Mouse (Mus musculus): ENCODE results near the gene Gpank1. TPM values are rescaled to one million over a fixed set of nuclear protein-coding genes. Genes with fewer than 3 reads are reported as not detected.
A peak's percentile ranks its signal among the peaks of the same experiment; 100 is the strongest.

The Gpank1 gene
- polyA plus RNA-seq, 1 experiment from 2014 or later = 21.9 TPM

GRCm38 (mm10) chr17:35085208-35085865 lies 35.9 kb upstream of the Gpank1 start, which contains the start of gene Ly6g6f:
Gene Ly6g6f (minus strand): TSS chr17:35085610.
- no peak for ATAC-seq (ENCODE audit: low FRiP score, low read depth)
- 77% methylated on average over 7 of the region's 7 CpGs for WGBS
- Histone ChIP-seq H3K9me3 (no peaks in the 10 kb centered on the region), H3K27me3 (no peaks in the 10 kb centered on the region), H3K4me2 (replicated peaks) (no peak within 1 kb of the TSS), H3K4me3 (no peak within 1 kb of the TSS), H3K36me3 (no peaks in the 10 kb centered on the region; the same call in 1 of the 2 replicates), H3K9ac (peak within 1 kb of the TSS; percentile 43; the same call in 1 of the 2 replicates), H3K27ac (no peak within 1 kb of the TSS), H3K4me1 (peaks cover 5% of the 10 kb centered on the region)

GRCm38 (mm10) chr17:35088151-35088550 lies 33.1 kb upstream of the Gpank1 start:
- no peak overlapping the region for H3K27ac ChIP-seq
- H3K9me3 ChIP-seq = no peaks in the 10 kb centered on the region
- no peak overlapping the region for H3K9ac ChIP-seq
- H3K27me3 ChIP-seq = no peaks in the 10 kb centered on the region
- peaks cover 22% of the 10 kb centered on the region for H3K36me3 ChIP-seq
- H3K4me1 ChIP-seq = peaks cover 9% of the 10 kb centered on the region
- H3K4me3 ChIP-seq = no peak overlapping the region
- 42% methylated on average over 2 of the region's 2 CpGs for WGBS
- no peak overlapping the region for H3K4me2 ChIP-seq (replicated peaks)
- no peak for ATAC-seq (ENCODE audit: low FRiP score, low read depth)

GRCm38 (mm10) chr17:35088825-35089644 lies 32.2 kb upstream of the Gpank1 start, which contains the start of gene Abhd16a:
Gene Abhd16a (plus strand): TSS chr17:35089263.
- Histone ChIP-seq H3K9me3 (no peaks in the 10 kb centered on the region), H3K27ac (peak within 1 kb of the TSS; percentile 94), H3K36me3 (peaks cover 31% of the 10 kb centered on the region), H3K27me3 (no peaks in the 10 kb centered on the region), H3K4me3 (peak within 1 kb of the TSS; percentile 64), H3K9ac (peak within 1 kb of the TSS; percentile 86), H3K4me2 (replicated peaks) (peak within 1 kb of the TSS; percentile 65), H3K4me1 (peaks cover 9% of the 10 kb centered on the region)
- ATAC-seq (ENCODE audit: low FRiP score, low read depth) = peak; percentile 98
- WGBS = 3% methylated on average over 67 of the region's 67 CpGs

- Histone ChIP-seq H3K36me3 (peaks cover 43% of the 10 kb centered on the region), H3K4me1 (peaks cover 9% of the 10 kb centered on the region), H3K9ac (peak overlapping the region; percentile 86), H3K27ac (0 out of 2 replicates have a peak overlapping the region, but pooled peaks have one; percentile 94), H3K27me3 (no peaks in the 10 kb centered on the region), H3K4me2 (replicated peaks) (peak overlapping the region; percentile 65), H3K9me3 (no peaks in the 10 kb centered on the region), H3K4me3 (peak overlapping the region; percentile 64)
- ATAC-seq (ENCODE audit: low FRiP score, low read depth) = no peak
- 69% methylated on average over 8 of the region's 8 CpGs for WGBS
These were observed 30.9 kb upstream of the Gpank1 start for GRCm38 (mm10) chr17:35090166-35090932.

- Histone ChIP-seq H3K4me2 (replicated peaks) (no peak overlapping the region), H3K4me3 (no peak overlapping the region), H3K9me3 (no peaks in the 10 kb centered on the region), H3K9ac (no peak overlapping the region), H3K36me3 (peaks cover 65% of the 10 kb centered on the region), H3K27ac (no peak overlapping the region), H3K27me3 (no peaks in the 10 kb centered on the region), H3K4me1 (peaks cover 9% of the 10 kb centered on the region)
- 89% methylated on average over 14 of the region's 14 CpGs for WGBS
- ATAC-seq (ENCODE audit: low FRiP score, low read depth) = no peak
These were observed 28.7 kb upstream of the Gpank1 start for GRCm38 (mm10) chr17:35092403-35093198.

GRCm38 (mm10) chr17:35094475-35095365 lies 26.5 kb upstream of the Gpank1 start:
- Histone ChIP-seq H3K36me3 (peaks cover 87% of the 10 kb centered on the region), H3K27ac (no peak overlapping the region), H3K27me3 (no peaks in the 10 kb centered on the region), H3K4me1 (peaks cover 9% of the 10 kb centered on the region), H3K4me3 (no peak overlapping the region), H3K4me2 (replicated peaks) (no peak overlapping the region), H3K9me3 (no peaks in the 10 kb centered on the region), H3K9ac (0 out of 2 replicates have a peak overlapping the region, but pooled peaks have one; percentile 31)
- ATAC-seq (ENCODE audit: low FRiP score, low read depth) = no peak
- WGBS = 87% methylated on average over 15 of the region's 15 CpGs

GRCm38 (mm10) chr17:35096597-35096996 lies 24.7 kb upstream of the Gpank1 start:
- Histone ChIP-seq H3K27me3 (no peaks in the 10 kb centered on the region), H3K27ac (no peak overlapping the region), H3K36me3 (peaks cover 97% of the 10 kb centered on the region), H3K4me2 (replicated peaks) (no peak overlapping the region), H3K9ac (peak overlapping the region; percentile 31; the same call in 1 of the 2 replicates), H3K4me1 (no peaks in the 10 kb centered on the region), H3K9me3 (no peaks in the 10 kb centered on the region), H3K4me3 (no peak overlapping the region)
- WGBS = 88% methylated on average over 12 of the region's 12 CpGs
- no peak for ATAC-seq (ENCODE audit: low FRiP score, low read depth)

GRCm38 (mm10) chr17:35097164-35097655 lies 24.0 kb upstream of the Gpank1 start:
- WGBS = 89% methylated on average over 12 of the region's 12 CpGs

GRCm38 (mm10) chr17:35100196-35100765 lies 21.0 kb upstream of the Gpank1 start:
- Histone ChIP-seq H3K9me3 (no peaks in the 10 kb centered on the region), H3K4me3 (no peak overlapping the region), H3K27ac (no peak overlapping the region), H3K27me3 (no peaks in the 10 kb centered on the region), H3K4me2 (replicated peaks) (no peak overlapping the region), H3K4me1 (no peaks in the 10 kb centered on the region), H3K36me3 (peaks cover 91% of the 10 kb centered on the region), H3K9ac (no peak overlapping the region)
- no peak for ATAC-seq (ENCODE audit: low FRiP score, low read depth)
- WGBS = 82% methylated on average over 10 of the region's 10 CpGs

More at GRCm38 (mm10) chr17:35097164-35097655, 24.0 kb upstream of the Gpank1 start:
- Histone ChIP-seq H3K27ac (no peak overlapping the region), H3K4me3 (no peak overlapping the region), H3K36me3 (peaks cover 99% of the 10 kb centered on the region), H3K27me3 (no peaks in the 10 kb centered on the region), H3K9ac (no peak overlapping the region), H3K9me3 (no peaks in the 10 kb centered on the region), H3K4me1 (no peaks in the 10 kb centered on the region), H3K4me2 (replicated peaks) (no peak overlapping the region)
- ATAC-seq (ENCODE audit: low FRiP score, low read depth) = no peak

- Histone ChIP-seq H3K27ac (no peak overlapping the region), H3K4me2 (replicated peaks) (no peak overlapping the region), H3K9ac (no peak overlapping the region; the same call in 1 of the 2 replicates), H3K4me3 (no peak overlapping the region), H3K27me3 (no peaks in the 10 kb centered on the region), H3K36me3 (peaks cover 82% of the 10 kb centered on the region), H3K9me3 (no peaks in the 10 kb centered on the region), H3K4me1 (no peaks in the 10 kb centered on the region; the same call in 1 of the 2 replicates)
- ATAC-seq (ENCODE audit: low FRiP score, low read depth) = no peak
- WGBS = 90% methylated on average over 11 of the region's 11 CpGs
These were observed 20.1 kb upstream of the Gpank1 start for GRCm38 (mm10) chr17:35101161-35101560.

All from limb, embryonic 13.5 days (tissue).